Mouse (Mus musculus): ENCODE results near the gene Pitpnm1.

Pitpnm1 gene

GRCm38 (mm10) chr19:4154437-4155222 lies 54.8 kb downstream of the Pitpnm1 start:
- no peak for DNase-seq (ENCODE audit: low read depth, low spot score)

GRCm38 (mm10) chr19:4155223-4156072 lies 55.6 kb downstream of the Pitpnm1 start:
- no peak for DNase-seq (ENCODE audit: low read depth, low spot score)

DNA sequence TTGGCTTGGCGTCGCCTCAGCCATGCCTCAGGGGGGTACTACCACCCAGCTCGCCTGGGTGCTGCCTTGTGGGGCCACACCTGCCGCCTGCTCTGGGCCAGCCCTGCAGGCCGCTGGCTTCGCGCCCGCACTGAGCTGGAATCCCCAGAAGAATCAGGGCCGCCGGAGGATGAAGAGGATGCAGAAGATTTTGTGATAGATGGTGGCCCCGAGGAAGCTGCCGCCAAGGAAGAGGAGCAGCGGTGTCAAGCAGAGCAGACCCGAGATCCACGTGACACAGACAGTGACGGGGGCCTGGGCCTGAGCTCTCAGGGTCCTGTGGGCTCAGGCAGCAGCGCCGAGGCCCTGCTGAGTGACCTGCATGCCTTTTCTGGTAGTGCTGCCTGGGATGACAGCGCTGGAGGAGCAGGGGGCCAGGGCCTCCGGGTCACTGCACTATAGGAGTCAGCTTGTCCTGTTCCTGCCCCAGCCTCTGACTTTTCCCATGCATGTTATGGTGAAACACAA lies 56.3 kb downstream of the Pitpnm1 start:
- no peak for DNase-seq (ENCODE audit: low read depth, low spot score)

DNA sequence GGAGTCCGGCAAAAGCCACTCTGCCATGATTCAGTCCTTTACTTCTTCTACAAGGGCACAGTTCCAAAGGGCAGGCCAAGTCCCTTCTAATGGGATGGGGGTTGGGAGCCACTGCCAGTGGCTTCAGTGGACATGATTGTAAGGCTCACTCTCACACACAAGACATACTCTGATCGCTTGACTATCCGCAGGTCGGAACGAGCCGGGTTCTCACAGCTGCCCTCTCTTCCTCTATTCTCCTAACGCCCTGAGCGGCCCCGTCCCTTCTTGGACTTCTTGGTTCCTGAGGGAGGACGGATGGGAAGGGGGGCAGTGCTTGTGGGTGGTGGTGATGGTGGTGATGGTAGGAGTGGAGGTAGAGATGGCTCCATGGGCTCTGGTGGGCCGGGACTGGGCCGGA lies 57.0 kb downstream of the Pitpnm1 start:
- no peak for DNase-seq (ENCODE audit: low read depth, low spot score)

GRCm38 (mm10) chr19:4159049-4159448 lies 59.3 kb downstream of the Pitpnm1 start:
- DNase-seq (ENCODE audit: low read depth, low spot score): no peak

DNA sequence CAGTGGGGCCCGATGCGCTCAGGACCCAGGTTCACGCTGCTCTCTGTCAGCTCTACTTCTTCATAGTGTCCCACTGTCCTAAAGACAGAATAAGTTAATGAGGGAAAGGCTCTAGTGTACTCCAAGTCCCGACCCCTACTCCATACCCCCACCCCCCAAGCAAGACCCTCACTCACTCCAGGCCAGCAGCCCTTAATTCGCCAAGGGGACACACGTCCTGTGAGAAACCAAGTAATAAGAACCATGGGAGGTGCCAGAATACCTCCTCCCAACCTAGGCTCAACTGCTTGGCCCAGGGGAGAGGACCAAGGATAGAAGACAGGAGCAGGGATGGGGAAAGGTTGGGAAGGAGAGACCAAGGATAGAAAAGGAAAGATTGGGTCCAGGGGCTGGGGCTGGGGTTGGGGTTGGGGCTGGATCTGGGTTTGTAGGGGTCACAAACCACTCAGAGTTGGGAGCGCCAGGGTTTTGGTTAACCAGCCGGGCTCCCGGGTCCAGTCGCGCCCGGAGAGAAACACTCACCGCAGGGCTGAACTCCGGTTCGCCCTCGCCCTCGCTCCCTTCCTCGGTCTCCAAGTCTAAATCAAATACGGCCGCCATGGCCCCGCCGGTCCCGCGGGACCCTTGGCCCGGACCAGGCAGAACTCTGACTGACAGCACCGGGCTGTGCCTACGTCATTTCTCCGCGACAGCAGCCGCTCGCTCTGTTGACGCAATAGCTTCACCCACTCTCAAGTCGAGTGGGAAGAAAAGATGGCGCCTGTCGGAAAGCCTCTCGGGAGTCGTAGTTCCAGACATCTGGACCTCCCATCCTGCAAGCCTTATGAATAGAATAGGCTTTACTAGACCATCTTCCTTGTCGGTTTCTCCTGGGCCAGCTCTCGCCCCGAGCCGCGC lies 63.1 kb downstream of the Pitpnm1 start, which contains the start of gene Rps6kb2:
Rps6kb2 (minus strand) TSS at position 709 of the 897 bp plus-strand sequence.
- peak; percentile 97 for DNase-seq (ENCODE audit: low read depth, low spot score)

DNA sequence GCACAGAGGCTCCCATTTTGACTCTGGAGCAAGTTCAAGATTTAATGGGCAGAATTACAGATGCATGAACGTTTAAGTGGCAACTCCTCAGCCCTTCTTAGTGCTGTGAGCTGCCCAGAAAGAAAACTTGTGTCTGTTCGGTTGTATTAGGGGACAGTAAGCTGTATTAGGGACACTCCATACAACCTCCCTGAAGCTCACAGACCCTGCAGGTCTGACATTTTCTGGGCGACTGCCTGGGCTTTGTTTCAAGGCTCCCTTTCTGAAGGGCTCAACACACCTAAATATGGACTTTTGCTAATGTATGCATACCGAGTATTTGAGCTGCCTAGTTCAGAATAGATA lies 63.7 kb downstream of the Pitpnm1 start:
- DNase-seq (ENCODE audit: low read depth, low spot score): no peak

Measured in ZHBTc4 (cell line).